Mouse (Mus musculus): ENCODE data around the gene Myh13. TPM values are rescaled to one million over a fixed set of nuclear protein-coding genes. Genes with fewer than 3 reads are reported as not detected.

Gene Myh13
- polyA plus RNA-seq, 1 experiment from 2014 or later, result not detected

GRCm38 (mm10) chr11:67400956-67401355 lies 79.5 kb downstream of the Myh13 start:
- WGBS, result 81% methylated on average over 5 of the region's 5 CpGs
- no peaks in the 10 kb centered on the region for H3K4me1 ChIP-seq (replicated peaks)
- H3K9me3 ChIP-seq, result no peaks in the 10 kb centered on the region
- no peak overlapping the region for H3K9ac ChIP-seq
- no peak overlapping the region for H3K4me3 ChIP-seq
- no peaks in the 10 kb centered on the region for H3K36me3 ChIP-seq
- no peak overlapping the region for H3K27ac ChIP-seq (replicated peaks)
- ATAC-seq (ENCODE audit: low read depth), result no peak
- H3K4me2 ChIP-seq, result no peak overlapping the region
- no peaks in the 10 kb centered on the region for H3K27me3 ChIP-seq

DNA sequence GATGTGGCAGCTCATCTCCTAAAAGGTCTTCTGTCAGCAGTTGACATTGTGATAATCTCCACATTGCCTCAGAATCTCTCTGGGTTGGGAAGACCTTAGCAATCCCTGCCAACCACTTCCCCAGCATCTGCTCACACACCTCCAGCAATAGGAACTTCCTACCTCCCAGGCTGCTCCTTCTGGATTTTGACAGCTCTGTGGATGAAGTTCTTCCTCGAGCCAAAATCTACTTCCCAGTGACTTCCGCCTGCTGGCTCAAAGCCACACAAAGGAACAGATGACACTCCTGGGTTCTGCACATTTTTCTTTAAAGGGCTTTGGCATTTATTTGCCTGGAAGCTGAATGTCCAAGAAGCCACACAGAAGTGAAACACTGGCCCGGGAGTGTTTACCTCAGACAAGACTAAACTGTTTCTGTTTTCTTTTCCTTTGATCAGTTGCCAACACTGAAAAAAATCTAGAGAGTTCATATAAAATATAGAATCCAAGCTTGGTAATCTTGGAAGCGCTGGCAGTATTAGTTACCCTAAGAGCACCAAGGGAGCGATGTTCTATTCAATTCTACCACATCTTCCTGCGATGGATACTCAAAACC lies 93.0 kb downstream of the Myh13 start:
- H3K9ac ChIP-seq, result no peak overlapping the region
- no peaks in the 10 kb centered on the region for H3K4me1 ChIP-seq (replicated peaks)
- 82% methylated on average over 6 of the region's 6 CpGs for WGBS
- no peak overlapping the region for H3K27ac ChIP-seq (replicated peaks)
- H3K9me3 ChIP-seq, result no peaks in the 10 kb centered on the region
- H3K4me2 ChIP-seq, result no peak overlapping the region
- no peaks in the 10 kb centered on the region for H3K36me3 ChIP-seq
- no peak overlapping the region for H3K4me3 ChIP-seq
- H3K27me3 ChIP-seq, result no peaks in the 10 kb centered on the region
- no peak for ATAC-seq (ENCODE audit: low read depth)

Other genes with a start within 250 kb of the Myh13 start
- gene Myh3, start 243.4 kb upstream of the Myh13 start, polyA plus RNA-seq (2015; fragmentation: Nextera tagmentation; extraction: Ambion mirVana), result 3.7 and 11.5 TPM in 2 replicates
- 0.08 TPM in 1 of 2 replicates, not detected in the other for gene Myh2, start 150.6 kb upstream of the Myh13 start, polyA plus RNA-seq (2015; fragmentation: Nextera tagmentation; extraction: Ambion mirVana)
- gene Myh1, start 121.6 kb upstream of the Myh13 start, polyA plus RNA-seq (2015; fragmentation: Nextera tagmentation; extraction: Ambion mirVana), result 0.10 TPM in 1 of 2 replicates, not detected in the other
- not detected in 2 replicates for gene Myh4, start 83.6 kb upstream of the Myh13 start, polyA plus RNA-seq (2015; fragmentation: Nextera tagmentation; extraction: Ambion mirVana)
- 0.71 and 2.3 TPM in 2 replicates for gene Myh8, start 44.5 kb upstream of the Myh13 start, polyA plus RNA-seq (2015; fragmentation: Nextera tagmentation; extraction: Ambion mirVana)
- 11.0 and 12.8 TPM in 2 replicates for gene Gas7, start 133.8 kb downstream of the Myh13 start, polyA plus RNA-seq (2015; fragmentation: Nextera tagmentation; extraction: Ambion mirVana)